Mouse (Mus musculus) colon, adult 2 months (tissue): Measurements from ENCODE around the gene Rrn3. TPM values are rescaled to one million over a fixed set of nuclear protein-coding genes. Genes with fewer than 3 reads are reported as not detected.

ENCODE experiments used
- polyA plus RNA-seq: library from polyadenylated mRNA; depleted of rRNA; stranded (reverse); fragments of >200 nt; gene quantifications from 2 replicates; pipeline ENCODE4 v1.2.3, GENCODE M21; 2012; rRNA removed

The Rrn3 gene
- polyA plus RNA-seq, result 5.2 and 5.3 TPM in 2 replicates

GRCm38 (mm10) chr16:13780353-13781036 lies at the start of gene Rrn3:
Gene Rrn3, plus strand, starts transcription at chr16:13780708.

GRCm38 (mm10) chr16:13818560-13819393 lies 38.3 kb downstream of the Rrn3 start, which contains the start of gene Ntan1:
Gene Ntan1, plus strand, starts transcription at chr16:13818845.

Other genes with a start within 250 kb of the Rrn3 start
- gene Parn, start 112.5 kb upstream of the Rrn3 start, polyA plus RNA-seq, result 5.8 and 7.0 TPM in 2 replicates
- gene Bfar, start 108.8 kb upstream of the Rrn3 start, polyA plus RNA-seq, result 26.0 and 28.7 TPM in 2 replicates
- 1.2 and 1.4 TPM in 2 replicates for gene 3110001I22Rik, start 108.8 kb upstream of the Rrn3 start, polyA plus RNA-seq
- gene Pla2g10, start 49.7 kb upstream of the Rrn3 start, polyA plus RNA-seq, result 182 and 199 TPM in 2 replicates
- 34.6 and 43.9 TPM in 2 replicates for gene Ntan1, start 38.1 kb downstream of the Rrn3 start, polyA plus RNA-seq
- 248 and 303 TPM in 2 replicates for gene Pdxdc1, start 122.4 kb downstream of the Rrn3 start, polyA plus RNA-seq
- gene Mpv17l, start 122.5 kb downstream of the Rrn3 start, polyA plus RNA-seq, result 3.7 and 5.5 TPM in 2 replicates
- 0.56 and 0.66 TPM in 2 replicates for gene 2900011O08Rik, start 205.9 kb downstream of the Rrn3 start, polyA plus RNA-seq
- not detected in 2 replicates for gene Ifitm7, start 206.2 kb downstream of the Rrn3 start, polyA plus RNA-seq